12 mouse cellular contexts compared by ENCODE assay signal in genomic region chr7:25803460-25803859, GRCm38 (mm10). TPM values are rescaled to one million over a fixed set of nuclear protein-coding genes. Genes with fewer than 3 reads are reported as not detected.
A peak's percentile ranks its signal among the peaks of the same experiment; 100 is the strongest.
DNase-seq lines count a peak whose midpoint lies in the region; ATAC-seq and TF ChIP-seq lines count a peak whose summit lies in the region.
"Had no signal": no experiment of that assay in that cellular context is flagged by ENCODE, and none has a peak within 500 bp of the region (broad histone marks: within the 10 kb centered on the region; RNA-seq: fewer than 3 reads in every experiment).

No protein-coding gene starts in this region.

- no peak for TF ChIP-seq EP300 in heart, postnatal 0 days (IDR thresholded peaks at IDR 0.05; ENCODE audit: low read depth)

- 83% methylated on average over 13 of the region's 13 CpGs for WGBS in kidney, postnatal 0 days
- WGBS in heart, postnatal 0 days = 59% methylated on average over 13 of the region's 13 CpGs
- 74% methylated on average over 13 of the region's 13 CpGs for WGBS in stomach, embryonic 16.5 days
- WGBS in hindbrain, embryonic 14.5 days = 83% methylated on average over 13 of the region's 13 CpGs

- DNase-seq in gastrocnemius, adult 18-20 months (ENCODE audit: low spot score) = peak; percentile 36
- DNase-seq in gastrocnemius, postnatal 10 days = no peak
- DNase-seq in kidney, postnatal 0 days (ENCODE audit: low spot score) = no peak
- DNase-seq in kidney, adult 18-20 months = no peak
- DNase-seq in heart, postnatal 0 days (ENCODE audit: low spot score) = no peak
- no peak for DNase-seq in hindbrain, embryonic 14.5 days (ENCODE audit: low spot score)
- no peak for DNase-seq in adipocyte (ENCODE audit: low spot score)
- DNase-seq: cerebellum, postnatal 14 days had no signal

- TF ChIP-seq CTCF in kidney, postnatal 0 days (IDR thresholded peaks at IDR 0.05; ENCODE audit: low read depth) = no peak
- TF ChIP-seq CTCF in heart, postnatal 0 days (IDR thresholded peaks at IDR 0.05; ENCODE audit: low read depth) = no peak

- no peak for ATAC-seq in kidney, postnatal 0 days (replicated peaks; ENCODE audit: low FRiP score, low read depth)
- no peak for ATAC-seq in heart, postnatal 0 days (ENCODE audit: insufficient read depth, low read depth)
- no peak for ATAC-seq in stomach, embryonic 16.5 days (ENCODE audit: insufficient read depth, low FRiP score)
- ATAC-seq in hindbrain, embryonic 14.5 days (ENCODE audit: low FRiP score) = no peak

- no peak overlapping the region for H3K4me3 ChIP-seq in kidney, postnatal 0 days (replicated peaks; ENCODE audit: low read depth, low read length)
- no peak overlapping the region for H3K4me3 ChIP-seq in heart, postnatal 0 days (ENCODE audit: low read depth, low read length)
- no peak overlapping the region for H3K4me3 ChIP-seq in stomach, embryonic 16.5 days (replicated peaks; ENCODE audit: low read length)
- H3K4me3 ChIP-seq in hindbrain, embryonic 14.5 days (replicated peaks; ENCODE audit: low read length) = no peak overlapping the region
- H3K4me3 ChIP-seq: forebrain, embryonic 12.5 days; hindbrain, embryonic 12.5 days had no signal

- no peaks in the 10 kb centered on the region for H3K36me3 ChIP-seq in kidney, postnatal 0 days (ENCODE audit: insufficient read depth, low read length)
- no peaks in the 10 kb centered on the region for H3K36me3 ChIP-seq in heart, postnatal 0 days (replicated peaks; ENCODE audit: control insufficient read depth, insufficient read depth, low read length)
- no peaks in the 10 kb centered on the region for H3K36me3 ChIP-seq in stomach, embryonic 16.5 days (ENCODE audit: control insufficient read depth, insufficient read depth, low read length)
- no peaks in the 10 kb centered on the region for H3K36me3 ChIP-seq in hindbrain, embryonic 14.5 days (replicated peaks; ENCODE audit: control insufficient read depth, insufficient read depth)
- H3K36me3 ChIP-seq: forebrain, embryonic 12.5 days; hindbrain, embryonic 12.5 days had no signal

- H3K27ac ChIP-seq in kidney, postnatal 0 days = peak overlapping the region; percentile 73
- H3K27ac ChIP-seq in heart, postnatal 0 days (ENCODE audit: low read depth) = peak overlapping the region; percentile 74
- H3K27ac ChIP-seq in stomach, embryonic 16.5 days (ENCODE audit: low read length) = peak overlapping the region; percentile 86; the same call in 1 of the 2 replicates
- H3K27ac ChIP-seq in hindbrain, embryonic 14.5 days = no peak overlapping the region
- H3K27ac ChIP-seq: forebrain, embryonic 12.5 days; hindbrain, embryonic 12.5 days had no signal

- no peaks in the 10 kb centered on the region for H3K9me3 ChIP-seq in kidney, postnatal 0 days (replicated peaks; ENCODE audit: low read length)
- no peaks in the 10 kb centered on the region for H3K9me3 ChIP-seq in heart, postnatal 0 days (replicated peaks; ENCODE audit: control insufficient read depth, low read length)
- no peaks in the 10 kb centered on the region for H3K9me3 ChIP-seq in stomach, embryonic 16.5 days (replicated peaks; ENCODE audit: control insufficient read depth, low read length)
- no peaks in the 10 kb centered on the region for H3K9me3 ChIP-seq in hindbrain, embryonic 14.5 days (ENCODE audit: control insufficient read depth, low read length)

- peaks cover 6% of the 10 kb centered on the region; the same call in 1 of the 2 replicates for H3K4me1 ChIP-seq in kidney, postnatal 0 days (replicated peaks; ENCODE audit: insufficient read depth, low read length)
- 0 out of 2 replicates have a peak, but pooled peaks cover 7% of the 10 kb centered on the region for H3K4me1 ChIP-seq in heart, postnatal 0 days (ENCODE audit: control insufficient read depth, insufficient read depth)
- peaks cover 9% of the 10 kb centered on the region for H3K4me1 ChIP-seq in stomach, embryonic 16.5 days (ENCODE audit: control insufficient read depth, insufficient read depth, low read length)
- H3K4me1 ChIP-seq in hindbrain, embryonic 14.5 days (replicated peaks; ENCODE audit: control insufficient read depth, insufficient read depth, low read length) = no peaks in the 10 kb centered on the region

- H3K9ac ChIP-seq in kidney, postnatal 0 days (ENCODE audit: low read depth, low read length) = no peak overlapping the region
- no peak overlapping the region for H3K9ac ChIP-seq in heart, postnatal 0 days (replicated peaks; ENCODE audit: low read depth, low read length)
- no peak overlapping the region; the same call in 1 of the 2 replicates for H3K9ac ChIP-seq in stomach, embryonic 16.5 days (ENCODE audit: low read length)
- H3K9ac ChIP-seq in hindbrain, embryonic 14.5 days = no peak overlapping the region
- H3K9ac ChIP-seq: forebrain, embryonic 12.5 days; hindbrain, embryonic 12.5 days had no signal

- H3K4me2 ChIP-seq in kidney, postnatal 0 days (ENCODE audit: low read length) = no peak overlapping the region
- H3K4me2 ChIP-seq in heart, postnatal 0 days (ENCODE audit: low read depth, low read length) = no peak overlapping the region
- H3K4me2 ChIP-seq in stomach, embryonic 16.5 days (ENCODE audit: low read depth, low read length) = no peak overlapping the region
- no peak overlapping the region for H3K4me2 ChIP-seq in hindbrain, embryonic 14.5 days (replicated peaks)
- H3K4me2 ChIP-seq: forebrain, embryonic 12.5 days; hindbrain, embryonic 12.5 days; liver, embryonic 11.5 days had no signal

- no peaks in the 10 kb centered on the region for H3K27me3 ChIP-seq in kidney, postnatal 0 days (ENCODE audit: insufficient read depth, low read length)
- H3K27me3 ChIP-seq in heart, postnatal 0 days (ENCODE audit: control insufficient read depth, insufficient read depth, low read length) = no peaks in the 10 kb centered on the region
- H3K27me3 ChIP-seq in stomach, embryonic 16.5 days (ENCODE audit: control insufficient read depth, insufficient read depth, low read length) = no peaks in the 10 kb centered on the region
- no peaks in the 10 kb centered on the region for H3K27me3 ChIP-seq in hindbrain, embryonic 14.5 days (ENCODE audit: control insufficient read depth, insufficient read depth, low read length)
- H3K27me3 ChIP-seq: forebrain, embryonic 12.5 days had no signal

RNA-seq across cellular contexts. Expression of gene Cyp2s1, which starts 13.3 kb away (rescaled TPM):
- total RNA-seq in gastrocnemius, adult 18-20 months (2021) = under 1 TPM; 0.16 to 0.28 TPM
- total RNA-seq in gastrocnemius, postnatal 10 days (2021) = under 1 TPM; 0.27 to 0.52 TPM
- polyA plus RNA-seq in kidney, postnatal 0 days (2015; fragmentation: Nextera tagmentation; extraction: Ambion mirVana) = 25.4 and 26.7 TPM in 2 replicates
- total RNA-seq in heart, postnatal 0 days (2014; rRNA removed; ENCODE audit: low replicate concordance) = 10.1 and 12.7 TPM in 2 replicates
- polyA plus RNA-seq in heart, postnatal 0 days (2015; fragmentation: Nextera tagmentation; extraction: Ambion mirVana) = 4.1 and 4.4 TPM in 2 replicates
- 53.1 and 74.9 TPM in 2 replicates for polyA plus RNA-seq in stomach, embryonic 16.5 days (2015; fragmentation: Nextera tagmentation; extraction: Ambion mirVana)
- 1.6 and 2.2 TPM in 2 replicates for polyA plus RNA-seq in hindbrain, embryonic 14.5 days (2014; fragmentation: Nextera tagmentation; extraction: Ambion mirVana)

RNA-seq across cellular contexts. Expression of gene Axl, which starts 15.0 kb away (rescaled TPM):
- total RNA-seq in gastrocnemius, adult 18-20 months (2021) = 10 to 100 TPM; 27.6 to 42.7 TPM
- total RNA-seq in gastrocnemius, postnatal 10 days (2021) = 100 to 1,000 TPM in 1 of 2 experiments, 10 to 100 TPM in 1; 89.3 to 110 TPM
- polyA plus RNA-seq in kidney, postnatal 0 days (2015; fragmentation: Nextera tagmentation; extraction: Ambion mirVana) = 95.7 and 110 TPM in 2 replicates
- 56.5 and 63.8 TPM in 2 replicates for total RNA-seq in heart, postnatal 0 days (2014; rRNA removed; ENCODE audit: low replicate concordance)
- 32.1 and 33.3 TPM in 2 replicates for polyA plus RNA-seq in heart, postnatal 0 days (2015; fragmentation: Nextera tagmentation; extraction: Ambion mirVana)
- polyA plus RNA-seq in stomach, embryonic 16.5 days (2015; fragmentation: Nextera tagmentation; extraction: Ambion mirVana) = 80.8 and 85.1 TPM in 2 replicates
- 16.8 and 20.6 TPM in 2 replicates for polyA plus RNA-seq in hindbrain, embryonic 14.5 days (2014; fragmentation: Nextera tagmentation; extraction: Ambion mirVana)

RNA-seq across cellular contexts. Expression of gene Hnrnpul1, which starts 48.9 kb away (rescaled TPM):
- total RNA-seq in gastrocnemius, adult 18-20 months (2021) = 10 to 100 TPM; 69.1 to 73.4 TPM
- total RNA-seq in gastrocnemius, postnatal 10 days (2021) = 10 to 100 TPM; 91.8 to 98.1 TPM
- polyA plus RNA-seq in kidney, postnatal 0 days (2015; fragmentation: Nextera tagmentation; extraction: Ambion mirVana) = 50.0 and 56.0 TPM in 2 replicates
- total RNA-seq in heart, postnatal 0 days (2014; rRNA removed; ENCODE audit: low replicate concordance) = 78.5 and 101 TPM in 2 replicates
- polyA plus RNA-seq in heart, postnatal 0 days (2015; fragmentation: Nextera tagmentation; extraction: Ambion mirVana) = 26.8 and 27.7 TPM in 2 replicates
- polyA plus RNA-seq in stomach, embryonic 16.5 days (2015; fragmentation: Nextera tagmentation; extraction: Ambion mirVana) = 35.4 and 39.6 TPM in 2 replicates
- polyA plus RNA-seq in hindbrain, embryonic 14.5 days (2014; fragmentation: Nextera tagmentation; extraction: Ambion mirVana) = 54.7 and 55.2 TPM in 2 replicates
